Mouse (Mus musculus) right cerebral cortex, postnatal 36 days (tissue): Measurements from ENCODE around the gene Ppp2r2c.
A peak's percentile ranks its signal among the peaks of the same experiment; 100 is the strongest.

Experiments used
- DNase-seq, 2 experiments: peaks; one replicate each; pipeline ENCODE4 v3.0.0; 2022; ENCODE audit warnings: low spot score in 2 of 2, mixed read lengths in 1 of 2

The Ppp2r2c gene

DNA sequence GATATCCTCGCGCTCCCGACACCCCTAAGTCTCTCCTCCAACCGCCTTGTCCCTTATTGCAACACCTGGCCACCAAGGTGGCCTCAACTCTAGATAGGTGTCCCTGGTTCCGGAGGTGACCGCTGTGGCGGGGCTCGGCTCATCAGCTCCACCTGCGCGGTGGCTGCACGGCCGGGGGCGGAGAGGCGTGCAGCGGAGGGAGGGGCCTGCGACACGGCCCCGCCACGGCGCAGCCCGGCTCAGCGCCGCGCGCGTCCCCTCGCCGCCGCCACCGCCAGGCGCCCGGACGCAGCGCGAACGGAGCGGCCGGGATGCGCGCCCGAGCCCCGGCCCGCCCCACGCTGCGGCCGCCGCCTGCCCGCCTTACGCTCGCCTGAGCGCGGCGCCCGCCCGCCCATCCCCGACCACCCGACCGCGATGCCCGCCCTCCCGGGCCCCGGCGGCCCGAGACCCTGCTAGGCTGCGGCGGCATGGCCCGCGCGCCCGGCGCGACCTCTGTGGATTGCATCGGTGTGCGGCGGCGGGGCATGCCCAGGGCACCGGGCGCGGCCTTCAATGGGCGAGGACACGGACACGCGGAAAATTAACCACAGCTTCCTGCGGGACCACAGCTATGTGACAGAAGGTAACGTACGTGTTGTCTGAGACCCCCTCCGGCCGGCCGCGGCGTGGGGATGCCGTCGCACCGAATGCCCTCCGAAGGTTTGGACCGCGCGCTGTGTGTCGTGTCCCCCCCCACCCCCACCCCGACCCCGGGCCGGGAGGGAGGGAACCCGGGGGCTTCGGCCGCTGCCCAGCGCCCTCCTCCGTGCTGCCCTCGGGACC lies at the start of gene Ppp2r2c:
Gene Ppp2r2c (plus strand): TSS at position 248 of the 825 bp plus-strand sequence.
- DNase-seq, result peak in 1 of 2 experiments; percentile 49

- no peak for DNase-seq
These were observed 48.6 kb upstream of the Ppp2r2c start for GRCm38 (mm10) chr5:36819742-36820141.

- no peak for DNase-seq
These were observed 48.2 kb upstream of the Ppp2r2c start for GRCm38 (mm10) chr5:36820142-36820541.

DNA sequence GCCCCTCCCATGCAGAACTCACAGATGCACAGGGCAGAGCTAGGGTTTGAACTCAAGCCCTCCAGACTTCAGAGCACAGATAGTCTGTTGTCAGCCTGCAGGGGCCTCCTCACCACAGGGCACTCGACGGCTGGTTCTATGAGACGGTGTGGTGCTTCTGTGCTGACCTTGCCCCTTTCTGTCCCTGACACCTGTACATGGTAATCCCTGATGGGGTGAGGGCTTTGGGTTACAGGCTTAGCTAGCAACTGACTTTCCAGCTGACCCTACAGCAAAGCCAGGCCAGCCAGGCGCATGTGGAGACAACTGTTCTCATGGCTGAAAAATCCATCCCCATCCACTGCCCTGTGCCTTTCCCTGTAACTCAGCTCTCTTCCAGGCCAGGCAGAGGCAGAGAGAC lies 45.4 kb upstream of the Ppp2r2c start:
- DNase-seq, result no peak

GRCm38 (mm10) chr5:36829098-36829497 lies 39.2 kb upstream of the Ppp2r2c start:
- DNase-seq, result no peak

DNA sequence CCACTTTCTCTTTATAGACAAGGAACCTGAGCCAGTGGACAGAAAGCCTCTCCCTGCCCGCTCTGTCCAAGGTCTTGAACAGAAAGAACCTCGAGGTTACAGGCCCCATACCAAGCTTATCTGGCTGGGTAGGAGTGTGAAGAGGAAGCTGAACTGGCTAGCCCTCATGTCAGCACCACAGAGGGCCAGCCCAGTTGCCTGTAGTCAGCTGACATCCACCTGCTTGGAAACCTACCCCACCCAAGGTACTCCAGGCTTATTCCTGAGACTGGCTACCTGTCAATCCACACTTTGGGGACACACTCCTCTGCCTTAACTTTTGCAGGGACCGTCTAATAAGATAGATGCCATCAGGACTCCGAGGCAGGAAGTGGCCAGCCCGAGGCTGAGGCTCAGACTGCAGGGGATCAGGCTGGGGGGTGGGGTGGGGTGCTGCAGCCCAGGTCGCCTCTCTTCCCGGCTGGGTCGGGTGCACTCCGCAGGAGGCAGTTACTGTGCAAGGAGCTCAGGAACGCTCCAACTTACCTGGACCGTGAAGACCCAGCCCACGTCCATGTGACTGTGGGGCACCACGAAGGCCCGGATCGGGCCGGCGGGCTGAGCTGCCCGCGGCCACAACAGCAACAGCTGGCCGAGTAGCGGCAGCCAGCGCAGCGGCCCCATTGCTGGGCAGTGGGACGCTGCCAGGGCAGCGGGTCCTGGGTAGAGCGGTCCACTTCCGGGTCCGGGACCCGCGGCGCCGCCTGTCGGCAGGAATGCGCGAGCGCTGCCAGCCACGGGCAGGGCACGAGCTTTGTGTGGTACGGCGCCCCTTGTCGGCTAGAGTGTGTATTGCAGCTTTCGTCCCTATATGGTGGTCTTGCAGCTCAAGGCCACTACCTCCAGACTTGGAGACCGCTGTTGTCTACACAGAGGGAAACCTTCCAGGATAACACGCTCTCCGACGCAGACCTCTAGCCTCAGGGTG lies 38.1 kb upstream of the Ppp2r2c start, which contains the start of gene Man2b2:
Gene Man2b2 (minus strand): TSS at position 741 of the 967 bp plus-strand sequence.
- DNase-seq, result peak; percentile 79 to 83

DNA sequence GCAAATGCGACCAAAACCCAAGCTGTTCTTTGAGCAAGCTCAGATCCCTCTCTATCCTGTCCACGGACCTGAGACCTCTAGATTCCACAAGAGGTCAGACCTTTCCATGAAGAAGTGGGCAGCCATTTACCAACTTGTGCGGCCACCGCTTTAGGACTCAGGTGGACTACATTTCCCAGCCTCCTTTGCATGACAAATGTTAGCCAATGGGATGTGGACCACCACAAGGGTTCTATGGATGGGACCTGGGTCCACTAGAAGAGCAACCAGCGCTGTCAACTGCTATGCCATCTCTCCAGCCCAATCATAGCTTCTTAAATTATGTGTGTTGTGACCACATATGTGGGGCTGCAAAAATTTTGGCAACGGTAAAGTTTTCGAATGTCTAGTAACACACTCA lies 37.0 kb upstream of the Ppp2r2c start:
- DNase-seq, result peak; percentile 40 to 46

DNA sequence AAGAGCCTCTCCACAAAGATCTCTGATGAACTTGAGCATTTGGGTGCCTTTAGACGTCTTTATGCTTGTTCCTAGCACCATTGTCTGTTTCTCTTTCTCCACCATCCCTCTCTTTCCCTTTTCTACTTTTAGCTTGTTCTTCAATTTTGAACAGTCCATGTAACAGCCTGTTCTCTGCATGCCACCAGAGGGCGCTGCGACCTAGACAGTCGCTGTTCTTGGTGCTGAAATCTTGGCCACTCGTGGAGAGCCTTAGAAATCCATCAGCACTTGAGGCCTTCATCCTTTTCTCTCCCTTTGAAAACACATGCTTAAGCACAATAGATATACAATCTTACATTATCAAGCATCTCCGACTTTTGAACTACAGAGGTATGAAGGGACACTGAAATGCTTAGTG lies 32.4 kb upstream of the Ppp2r2c start:
- DNase-seq, result peak; percentile 70 to 74

- DNase-seq, result peak; percentile 72 to 81
These were observed 29.3 kb upstream of the Ppp2r2c start for GRCm38 (mm10) chr5:36839032-36839431.

DNA sequence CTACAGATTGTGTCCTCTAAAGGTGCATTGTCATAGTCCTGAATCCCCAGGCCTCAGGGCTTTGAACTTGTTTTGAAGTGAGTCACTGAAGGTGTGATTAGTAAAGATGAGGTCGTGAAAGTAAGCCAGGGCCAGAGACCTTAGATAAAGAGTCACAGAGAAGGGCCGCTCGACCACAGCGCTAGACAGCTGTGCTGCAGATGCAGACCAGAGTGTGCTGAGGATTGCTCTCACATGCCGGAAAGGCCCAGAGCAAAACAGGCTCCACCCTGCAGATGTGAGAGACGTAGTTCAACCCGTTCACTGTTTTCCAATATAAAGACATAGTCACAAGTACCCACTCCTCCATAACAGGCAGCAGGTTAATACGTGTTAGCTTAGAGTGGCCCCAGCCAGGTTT lies 28.7 kb upstream of the Ppp2r2c start:
- DNase-seq, result no peak

- no peak for DNase-seq
These were observed 28.2 kb upstream of the Ppp2r2c start for GRCm38 (mm10) chr5:36840092-36840491.

- DNase-seq, result no peak
These were observed 26.6 kb upstream of the Ppp2r2c start for GRCm38 (mm10) chr5:36841701-36842100.

- peak in 1 of 2 experiments; percentile 59 for DNase-seq
These were observed 23.8 kb upstream of the Ppp2r2c start for GRCm38 (mm10) chr5:36844490-36844889.

- DNase-seq, result no peak
These were observed 16.7 kb upstream of the Ppp2r2c start for GRCm38 (mm10) chr5:36851572-36851971.

GRCm38 (mm10) chr5:36855180-36855579 lies 13.1 kb upstream of the Ppp2r2c start:
- DNase-seq, result no peak

- no peak for DNase-seq
These were observed 11.8 kb upstream of the Ppp2r2c start for GRCm38 (mm10) chr5:36856529-36856928.

- DNase-seq, result no peak
These were observed 10.8 kb upstream of the Ppp2r2c start for GRCm38 (mm10) chr5:36857546-36857945.

DNA sequence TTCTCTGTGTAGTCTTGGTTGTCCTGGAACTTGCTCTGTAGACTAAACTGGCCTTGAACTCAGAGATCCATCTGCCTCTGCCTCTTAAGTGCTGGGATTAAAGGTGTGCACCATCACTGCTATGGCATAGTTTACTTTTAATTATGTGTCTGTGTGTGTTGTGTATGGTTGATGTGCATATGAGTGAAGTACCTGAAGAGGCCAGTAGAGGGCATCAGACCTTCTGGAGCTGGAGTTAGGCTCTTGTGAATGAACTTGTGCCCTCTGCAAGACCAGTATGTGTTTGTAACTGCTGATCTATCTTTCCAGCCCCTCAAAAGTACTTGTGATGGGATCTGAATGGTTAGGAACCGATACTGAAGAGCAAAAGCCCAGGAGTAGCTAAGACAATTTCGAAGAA lies 7.2 kb upstream of the Ppp2r2c start:
- no peak for DNase-seq

DNA sequence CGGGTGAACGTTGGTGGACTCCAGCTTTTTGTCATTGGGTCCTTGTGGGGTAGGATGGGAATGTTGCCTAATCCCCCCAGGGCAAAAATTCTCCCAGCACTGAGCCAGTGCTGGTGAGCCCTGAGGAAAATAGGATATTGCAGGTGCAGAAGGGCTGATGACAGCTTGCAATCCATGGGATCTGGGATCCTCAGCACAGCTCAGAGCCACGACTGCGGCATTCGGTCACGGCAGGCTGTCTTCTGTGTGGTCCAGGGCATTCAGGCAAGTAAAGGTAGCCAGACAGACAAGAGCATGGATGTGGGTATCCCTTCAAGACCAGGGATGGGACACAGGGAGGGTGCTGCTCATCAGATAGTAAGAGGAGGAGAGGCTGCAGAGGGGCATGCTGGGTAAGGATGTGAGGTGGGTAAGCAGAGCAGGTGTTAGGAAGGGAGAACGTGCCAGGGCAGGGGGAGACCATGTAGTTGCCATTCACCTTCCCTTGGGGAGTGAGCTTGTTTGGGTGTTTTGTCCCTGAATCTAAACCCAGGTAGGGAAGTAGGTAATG lies 1.5 kb upstream of the Ppp2r2c start:
- no peak for DNase-seq

DNA sequence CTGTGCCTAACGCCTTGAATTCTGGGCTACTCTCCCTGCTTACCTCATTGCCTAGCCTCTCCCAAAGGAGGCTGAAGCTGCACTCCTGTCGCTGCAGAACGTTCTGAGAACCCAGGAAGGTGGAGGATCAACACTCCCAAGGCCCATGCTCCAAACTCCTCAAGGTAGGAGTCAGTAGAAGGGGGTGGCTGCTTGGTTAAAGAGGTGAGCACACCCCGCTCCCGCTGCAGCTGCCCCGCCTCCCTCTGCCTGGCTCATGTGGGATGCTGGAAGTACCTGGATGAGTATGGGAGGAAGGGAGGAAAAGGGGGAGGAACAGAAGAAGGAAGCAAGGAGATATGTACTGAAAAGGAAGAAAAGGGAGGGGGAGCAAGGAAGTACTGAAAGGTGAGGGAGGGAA lies 752 bp upstream of the Ppp2r2c start:
- DNase-seq, result no peak

DNA sequence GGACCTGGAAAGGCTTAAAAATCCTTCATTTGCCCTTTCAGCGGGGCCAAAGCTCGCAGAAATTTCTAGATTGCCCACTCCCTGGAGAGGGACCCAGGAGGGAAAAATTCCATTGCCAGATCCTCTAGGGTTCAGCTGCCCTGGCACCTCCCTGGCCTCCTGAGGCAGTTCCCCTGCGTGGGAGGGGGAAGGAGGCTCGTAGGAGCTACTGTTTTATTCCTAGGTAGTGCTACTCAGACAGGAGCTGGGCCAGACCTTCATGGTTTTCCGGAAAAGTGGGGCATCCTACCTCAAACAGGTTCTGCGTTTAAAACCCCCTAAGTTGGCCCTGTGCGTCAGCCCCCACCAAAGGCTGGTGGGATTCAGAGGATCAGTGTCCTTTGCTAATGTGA lies 869 bp downstream of the Ppp2r2c start:
- no peak for DNase-seq

GRCm38 (mm10) chr5:36869578-36870236 lies 1.4 kb downstream of the Ppp2r2c start:
- peak; percentile 70 for DNase-seq
